Mouse (Mus musculus) cerebellum, adult 2 months (tissue): ENCODE results near the gene Aoc1.

Experiments used
- CTCF ChIP-seq: fragments of 200-500 bp; IDR thresholded peaks from 2 replicates; pipeline ENCODE4 v1.5.1; 2011; ENCODE audit warnings: low read depth, mild to moderate bottlenecking, control low read depth, low read length, moderate library complexity, borderline replicate concordance; ENCODE audit not compliant: insufficient read depth
- POLR2A ChIP-seq: fragments of 200-500 bp; IDR thresholded peaks from 2 replicates; pipeline ENCODE4 v1.6.1; 2011; ENCODE audit warnings: low read length, control low read depth, borderline replicate concordance; ENCODE audit not compliant: insufficient read depth

DNA sequence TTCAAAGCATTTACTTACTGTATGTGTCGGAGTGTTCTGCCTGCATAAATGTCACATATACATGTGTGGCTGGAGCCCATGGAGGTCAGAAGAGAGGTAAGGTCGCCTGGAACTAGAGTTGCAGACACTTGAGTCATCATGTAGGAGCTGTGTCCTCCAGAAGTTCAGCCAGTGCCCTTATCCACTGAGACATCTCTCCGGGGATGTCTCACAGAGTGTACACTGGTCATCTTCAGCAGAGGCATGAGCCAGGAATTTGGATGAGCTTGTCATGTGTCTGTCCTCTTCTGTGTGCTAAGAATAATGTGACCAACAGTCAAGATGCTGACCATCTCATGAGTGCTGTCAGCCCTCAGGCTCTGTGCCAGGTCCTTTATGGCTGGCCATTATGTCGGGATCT lies 9.9 kb upstream of the Aoc1 start:
- TF ChIP-seq CTCF (no peak), POLR2A (no peak)
